Mouse (Mus musculus) left cerebral cortex, adult 11 months (tissue): Measurements from ENCODE around the gene Tmem262.
A peak's percentile ranks its signal among the peaks of the same experiment; 100 is the strongest.

Experiments
- DNase-seq: peaks from one replicate; pipeline ENCODE4 v3.0.0; 2022; ENCODE audit warnings: low spot score

Gene Tmem262

DNA sequence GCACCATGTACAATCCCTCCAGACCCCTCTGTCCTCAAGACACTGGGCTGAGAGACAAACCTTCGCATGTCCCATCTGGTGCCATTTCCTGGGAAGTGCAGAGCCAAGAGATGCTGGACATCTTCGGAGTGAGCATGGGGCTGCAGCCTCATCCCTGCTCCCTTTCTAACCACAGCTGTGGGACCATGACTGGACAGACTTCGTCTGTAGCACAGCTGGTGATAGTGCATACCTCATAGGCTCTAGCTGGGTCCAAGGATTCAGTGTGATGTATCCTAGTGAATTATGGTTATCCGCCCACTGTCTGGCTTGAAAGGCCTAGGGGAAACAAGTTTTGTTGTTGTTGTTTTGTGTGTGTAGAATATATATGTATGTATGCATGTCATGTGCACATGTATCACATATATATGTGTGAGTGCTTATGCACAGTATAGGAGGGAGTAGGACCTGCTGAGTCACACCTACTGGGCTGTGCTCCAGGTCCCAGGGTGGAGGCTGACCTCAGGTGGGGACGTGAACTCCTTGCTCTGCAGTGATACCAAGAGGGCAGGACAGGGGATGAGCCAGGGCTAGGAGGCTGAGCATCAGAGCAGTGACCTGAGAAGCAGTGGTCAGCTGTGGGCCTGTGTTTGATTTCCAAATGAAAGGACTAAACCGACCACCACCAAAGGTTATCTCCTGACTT lies 22.5 kb downstream of the Tmem262 start:
- DNase-seq = no peak

DNA sequence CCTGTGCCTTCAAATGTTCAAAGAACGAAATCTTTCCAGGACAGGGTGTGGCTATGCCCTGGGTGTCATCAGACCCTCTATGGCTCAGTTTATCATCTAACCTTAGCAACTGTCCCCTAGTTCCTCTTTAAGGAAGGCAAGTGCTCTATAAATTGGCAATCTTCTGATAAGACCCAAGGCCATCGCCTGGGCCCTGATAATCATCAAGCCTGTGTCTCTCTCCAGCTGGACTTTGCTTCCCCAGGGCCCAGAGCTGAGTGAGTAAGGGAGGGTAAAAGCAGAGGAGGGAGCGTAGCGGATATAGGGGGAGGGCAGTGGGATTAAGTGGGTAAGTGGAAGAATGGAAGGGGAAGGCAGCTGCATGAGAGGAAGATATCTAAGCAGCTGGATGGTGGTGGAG lies 24.6 kb downstream of the Tmem262 start:
- no peak for DNase-seq

DNA sequence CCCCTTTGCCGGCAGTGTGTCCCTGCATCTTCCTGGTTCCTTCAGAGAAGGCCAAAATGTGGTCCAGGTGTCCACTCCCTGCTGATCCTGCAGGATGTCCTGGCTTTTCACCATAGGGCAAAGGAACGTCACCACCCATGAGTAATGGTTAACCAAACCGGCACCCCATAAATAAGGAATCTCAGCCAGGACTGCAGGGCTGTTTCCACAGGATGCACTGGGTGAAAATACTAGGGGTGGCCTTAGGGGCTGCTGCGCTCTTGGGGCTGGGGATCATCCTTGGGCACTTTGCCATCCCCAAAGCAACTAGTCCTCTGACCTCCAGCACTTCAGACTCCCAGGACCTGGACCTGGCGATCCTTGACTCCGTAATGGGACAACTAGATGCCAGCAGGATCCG lies 25.8 kb downstream of the Tmem262 start, which contains the start of gene Naaladl1:
Gene Naaladl1 (plus strand): TSS at position 197 of the 400 bp plus-strand sequence.
- no peak for DNase-seq

DNA sequence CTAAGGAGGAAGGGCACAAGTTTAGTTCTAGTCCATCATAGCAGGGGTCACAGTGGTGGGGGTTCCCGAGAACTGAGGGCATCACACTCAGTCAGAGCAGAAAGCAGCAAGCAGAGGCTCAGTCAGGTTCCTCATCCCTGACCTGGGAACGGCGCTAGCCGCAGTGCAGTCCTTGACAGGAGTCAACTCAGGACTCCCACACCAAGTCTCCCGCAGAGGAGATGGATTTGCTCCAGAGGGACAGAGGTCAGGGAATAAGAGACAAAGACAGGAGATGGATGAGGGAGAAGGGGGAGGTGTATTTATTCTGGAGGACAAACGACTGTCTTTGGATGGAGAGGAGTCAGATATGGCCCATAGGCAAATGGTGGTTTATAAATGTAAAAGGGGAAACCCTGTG lies 33.3 kb downstream of the Tmem262 start:
- DNase-seq = no peak

DNA sequence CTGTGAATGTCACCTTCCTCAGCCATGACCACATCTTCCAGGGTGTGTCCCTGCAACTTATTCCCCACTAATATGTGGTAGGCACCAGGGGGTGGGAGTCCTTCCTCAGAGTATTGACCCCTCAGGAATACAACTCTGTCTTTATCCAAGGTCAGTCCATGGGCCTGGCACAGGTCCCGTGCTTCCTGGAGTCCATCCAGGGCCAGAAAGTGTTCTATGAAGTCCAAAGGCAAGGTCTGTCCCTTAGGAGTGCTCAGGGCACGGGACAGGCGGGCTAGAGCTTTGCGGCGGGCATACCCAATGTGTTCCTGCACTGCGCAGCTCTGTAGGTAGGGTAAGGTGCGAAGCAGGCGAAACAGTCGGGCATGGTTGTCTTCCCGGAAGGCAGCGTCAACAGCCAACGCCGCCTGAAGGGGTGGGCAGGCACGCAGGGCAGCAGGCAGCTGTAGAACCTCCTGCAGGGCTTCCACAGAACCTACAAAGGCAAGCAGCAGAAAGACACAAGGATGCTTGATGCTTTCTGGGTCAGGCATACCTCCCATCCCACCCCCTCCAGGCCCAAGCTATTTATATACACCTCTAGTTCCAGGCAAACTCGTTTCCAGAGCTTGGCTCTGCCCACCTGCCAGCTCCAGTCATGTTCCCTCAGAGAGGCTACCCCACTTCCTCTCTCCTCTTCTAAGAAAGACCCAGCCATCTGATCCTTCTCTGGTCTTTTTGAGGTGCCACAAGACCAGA lies 36.4 kb downstream of the Tmem262 start:
- DNase-seq = no peak

DNA sequence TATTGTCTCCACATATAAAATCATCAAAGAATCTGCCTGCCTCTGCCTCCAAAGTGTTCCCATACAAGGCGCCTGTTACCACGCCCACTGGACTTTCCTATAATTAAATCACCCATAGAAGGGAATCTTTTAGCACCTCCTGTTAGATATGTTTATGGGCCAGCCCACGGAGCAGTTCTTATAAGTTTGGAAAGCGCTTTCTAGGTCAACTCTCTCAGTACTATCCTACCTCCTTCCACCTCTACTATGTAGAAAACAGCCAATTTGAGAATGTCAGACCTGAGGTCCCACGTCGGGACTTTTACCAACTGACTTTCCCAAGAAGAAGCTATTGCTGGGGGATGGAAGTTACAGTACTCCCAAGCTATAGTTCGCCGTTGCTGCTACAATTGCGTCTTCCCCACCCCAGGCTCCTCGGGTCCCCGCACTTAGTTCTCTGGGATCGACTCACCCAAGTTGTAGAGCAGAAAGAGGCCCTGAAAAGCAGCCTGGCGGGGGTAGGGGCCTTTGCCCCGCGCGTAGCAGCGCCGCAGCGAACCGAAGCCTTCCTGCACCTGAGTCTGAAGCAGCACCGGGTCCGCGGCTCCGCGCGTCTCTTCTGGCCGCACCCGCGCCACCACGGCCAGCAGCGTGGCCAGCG lies 37.6 kb downstream of the Tmem262 start:
- DNase-seq = no peak

DNA sequence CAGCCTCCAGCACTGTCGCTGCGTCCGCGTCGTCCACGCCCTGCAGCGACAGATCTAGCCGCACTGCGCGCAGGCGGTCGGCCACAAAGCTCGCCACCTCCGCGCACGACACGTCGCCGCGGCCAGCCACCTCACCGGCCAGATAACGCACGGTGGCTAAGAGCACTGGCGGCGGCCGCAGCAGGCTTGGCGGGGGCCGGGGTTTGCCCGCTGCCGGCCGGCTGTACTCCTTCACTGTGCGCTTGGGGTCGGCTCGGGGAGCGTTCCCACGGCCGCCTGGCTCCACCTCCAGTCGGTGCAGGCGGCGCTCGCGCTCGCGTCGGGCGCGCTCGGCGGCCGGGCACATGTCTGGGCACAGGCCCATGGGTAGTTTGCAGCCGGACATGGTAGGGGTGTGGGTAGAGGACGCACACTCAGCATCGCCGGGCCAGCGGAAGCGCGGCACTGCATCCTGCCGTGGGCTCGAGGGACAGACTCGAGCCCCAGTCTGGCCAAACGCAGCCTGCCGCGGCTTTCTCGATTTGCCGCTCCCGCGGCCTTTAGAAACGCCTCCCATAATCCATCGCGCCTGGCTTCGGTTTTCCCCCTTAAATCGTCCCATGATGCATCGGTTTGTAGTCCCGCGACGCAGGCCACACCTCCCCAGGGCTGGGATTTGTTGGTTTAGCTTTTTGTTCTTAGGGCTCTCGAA lies 38.3 kb downstream of the Tmem262 start, which contains the start of gene Sac3d1:
Gene Sac3d1 (minus strand): TSS at position 665 of the 691 bp plus-strand sequence.
- peak; percentile 84 for DNase-seq

DNA sequence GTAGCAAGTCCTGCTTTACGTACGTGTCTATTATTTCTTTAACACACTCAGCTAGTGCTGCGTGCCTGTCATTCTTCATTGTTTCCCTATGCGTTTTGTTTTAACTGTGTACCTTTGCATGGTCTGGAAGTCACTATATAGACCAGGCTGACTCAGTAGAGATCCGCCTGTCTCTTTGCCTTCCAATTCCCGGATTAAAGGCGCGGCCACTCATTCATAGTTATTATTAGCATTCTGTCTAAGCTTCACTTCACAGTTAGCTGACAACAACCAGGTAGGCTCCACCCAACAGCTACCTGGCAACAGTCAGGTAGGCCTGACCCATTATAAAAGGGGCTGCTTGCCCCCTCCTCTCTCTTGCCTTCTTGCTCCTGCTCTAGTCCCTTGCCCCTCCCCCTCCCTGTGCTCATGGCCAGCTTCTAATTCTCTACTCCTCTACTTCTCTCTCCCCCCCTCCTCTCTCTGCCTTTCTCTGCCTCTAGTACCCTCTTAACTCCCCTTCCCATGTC lies 38.9 kb downstream of the Tmem262 start:
- DNase-seq = no peak

DNA sequence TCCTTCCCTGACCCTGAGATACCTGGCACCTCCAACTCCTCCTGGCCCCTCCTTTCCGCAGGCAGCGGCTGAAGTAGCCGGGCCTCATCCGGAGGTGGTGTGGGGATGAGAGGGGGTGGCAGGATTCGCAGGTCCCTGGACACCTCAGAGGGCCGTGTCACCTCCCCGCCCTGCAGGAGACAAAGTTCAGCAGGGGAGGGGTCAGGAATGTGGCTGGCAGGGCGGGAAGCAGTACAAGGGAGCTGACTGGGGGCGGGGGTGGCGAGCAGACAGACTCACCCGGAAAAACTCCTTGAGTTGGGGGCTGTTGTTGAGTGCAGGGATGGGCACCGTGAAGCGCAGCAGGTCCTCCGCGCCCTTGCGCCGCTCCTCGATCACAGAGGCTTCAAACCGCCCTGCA lies 41.9 kb downstream of the Tmem262 start:
- DNase-seq = no peak

DNA sequence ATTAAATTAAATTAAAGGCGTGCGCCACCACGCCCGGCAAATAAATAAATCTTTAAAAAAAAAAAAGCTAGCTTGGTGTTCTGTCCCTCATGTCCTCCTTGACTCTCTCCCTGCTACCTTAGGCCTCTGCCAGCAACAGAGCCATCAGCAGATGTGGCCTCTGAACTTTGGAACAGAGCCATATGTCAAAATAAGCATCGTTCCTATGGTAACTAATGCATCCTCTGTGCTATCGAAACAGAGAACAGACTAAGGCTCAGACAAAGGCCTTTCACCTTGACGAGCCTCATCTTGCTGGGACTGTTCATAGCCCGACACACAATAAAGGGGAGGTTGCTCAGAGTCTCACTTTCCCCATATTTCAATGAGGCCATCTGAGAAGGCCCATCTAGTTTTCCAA lies 43.5 kb downstream of the Tmem262 start:
- DNase-seq = no peak

DNA sequence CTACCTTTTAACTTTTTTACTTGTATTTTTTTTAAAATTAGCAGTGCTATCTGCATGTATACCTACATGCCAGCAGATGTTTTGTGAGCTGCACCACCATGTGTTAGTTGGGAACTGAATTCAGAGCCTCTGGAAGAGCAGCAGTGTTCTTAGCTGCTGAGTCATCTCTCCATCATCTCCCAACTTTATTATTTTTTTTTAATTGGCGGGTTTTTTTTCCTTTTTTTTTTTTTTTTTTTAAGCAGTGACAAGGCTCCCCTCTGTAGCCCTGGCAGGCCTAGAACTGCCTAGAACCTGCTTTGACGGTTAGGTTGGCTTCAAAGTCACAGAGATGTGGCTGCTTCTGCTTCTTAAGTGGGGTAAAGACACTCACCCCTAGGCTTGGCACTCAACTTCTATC lies 45.1 kb downstream of the Tmem262 start:
- no peak for DNase-seq

DNA sequence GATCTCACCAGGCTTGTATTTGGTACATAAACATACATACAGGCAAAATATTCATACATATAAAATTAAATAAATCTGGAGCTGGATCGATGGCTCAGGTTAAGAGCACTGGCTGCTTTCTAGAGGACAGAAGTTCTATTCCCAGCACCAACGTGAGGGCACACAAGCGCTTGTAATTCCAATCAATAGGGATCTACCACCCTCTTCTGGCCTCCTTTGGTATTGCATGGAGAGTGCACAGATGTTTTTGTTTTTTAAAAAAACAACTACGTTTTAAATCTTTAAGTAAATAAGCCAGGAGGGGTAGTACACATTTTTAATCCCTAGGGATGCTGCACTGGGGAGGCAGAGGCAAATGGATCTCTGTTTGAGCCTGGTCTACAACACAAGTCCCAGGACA lies 46.5 kb downstream of the Tmem262 start:
- DNase-seq = no peak

DNA sequence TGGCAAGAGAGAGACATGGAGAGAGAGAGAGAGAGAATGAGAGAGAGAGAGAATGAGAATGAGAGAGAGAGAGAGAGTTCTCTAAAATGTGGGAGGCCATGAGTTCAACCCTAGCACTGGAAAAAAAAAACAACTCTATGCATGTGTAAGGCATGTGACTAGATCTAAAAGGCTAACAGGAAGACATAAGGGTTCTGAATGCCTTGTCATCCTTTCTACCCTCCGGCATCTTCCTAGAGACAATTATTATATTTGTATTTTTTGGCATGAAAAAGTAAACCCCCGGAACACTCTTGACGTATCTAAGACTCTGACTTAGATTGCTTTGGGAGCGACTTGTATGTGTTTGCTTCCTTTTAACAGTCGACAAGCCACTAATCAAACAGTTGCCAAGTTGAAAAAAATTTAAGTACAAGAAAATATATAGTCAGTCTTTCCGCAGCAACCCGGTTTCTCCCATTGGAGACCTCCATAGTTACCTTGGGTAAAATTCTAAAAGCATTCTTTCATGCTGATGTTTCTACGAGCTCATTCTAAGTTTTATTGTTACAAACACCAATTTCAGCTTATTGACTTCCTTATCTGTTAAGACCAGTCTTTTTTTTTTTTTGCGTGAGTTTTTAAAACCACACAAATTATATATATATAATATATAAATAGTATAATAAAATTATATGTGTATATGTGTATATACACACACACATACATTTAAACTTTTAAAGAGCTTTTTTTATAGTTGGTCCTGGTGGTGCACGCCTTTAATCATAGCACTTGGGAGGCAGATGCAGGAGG lies 47.2 kb downstream of the Tmem262 start:
- no peak for DNase-seq

DNA sequence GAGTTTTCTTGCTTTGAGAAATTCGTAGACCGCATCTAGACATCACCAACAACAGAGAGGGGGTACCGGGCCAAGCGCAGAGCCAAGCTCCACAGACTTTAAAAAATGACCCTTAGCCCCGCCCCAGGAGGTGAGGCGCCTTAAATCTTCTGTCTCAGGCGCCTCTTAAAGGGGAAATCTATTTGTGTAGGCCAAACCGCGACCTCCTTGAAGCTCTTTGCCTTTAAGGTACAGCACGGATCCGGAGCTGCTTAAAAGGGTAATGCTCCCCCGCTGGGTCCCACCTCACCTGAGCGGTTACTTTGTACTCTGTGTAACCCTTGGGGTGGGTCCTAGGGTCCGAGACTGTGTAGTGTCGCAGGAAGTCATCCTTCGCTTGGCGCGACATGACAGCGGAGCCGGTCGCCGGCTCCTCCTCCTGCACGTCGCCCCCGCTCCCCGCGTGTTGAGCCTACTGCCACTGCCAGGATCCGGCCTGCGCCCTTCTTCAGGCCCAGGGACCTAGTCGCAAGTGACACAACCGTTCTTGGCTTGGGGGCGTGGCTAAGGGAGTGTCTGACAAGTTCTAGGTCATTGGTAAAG lies 48.0 kb downstream of the Tmem262 start, which contains the start of gene Snx15:
Gene Snx15 (minus strand): TSS at position 545 of the 582 bp plus-strand sequence.
- DNase-seq = peak; percentile 96
